Mouse (Mus musculus): Measurements from ENCODE around the gene Cpt1a.

GRCm38 (mm10) chr19:3319341-3319740 lies 2.8 kb upstream of the Cpt1a start:
- TF ChIP-seq CTCF (IDR thresholded peaks at IDR 0.05; ENCODE audit: low read depth): no peak
- no peak for TF ChIP-seq EP300 (IDR thresholded peaks at IDR 0.05; ENCODE audit: low read depth)
